Mouse (Mus musculus): ENCODE results near the gene Cd19. TPM values are rescaled to one million over a fixed set of nuclear protein-coding genes. Genes with fewer than 3 reads are reported as not detected.

Gene Cd19
- polyA plus RNA-seq, 2 experiments: 0.18 to 0.19 TPM

- Histone ChIP-seq H3K36me3 (ENCODE audit: control insufficient read depth, insufficient read depth, low read length) (peaks cover 64% of the 10 kb centered on the region), H3K4me1 (ENCODE audit: control insufficient read depth, insufficient read depth, low read length) (no peaks in the 10 kb centered on the region), H3K4me2 (replicated peaks; ENCODE audit: low read depth, low read length, severe bottlenecking) (no peak overlapping the region), H3K27ac (replicated peaks; ENCODE audit: low read depth, low read length) (no peak overlapping the region), H3K4me3 (replicated peaks; ENCODE audit: low read length) (no peak overlapping the region), H3K27me3 (ENCODE audit: control insufficient read depth, insufficient read depth, low read length) (no peaks in the 10 kb centered on the region), H3K9me3 (ENCODE audit: control insufficient read depth, low read length) (no peaks in the 10 kb centered on the region), H3K9ac (ENCODE audit: low read depth, low read length, severe bottlenecking) (no peak overlapping the region)
- WGBS: 93% methylated on average over 15 of the region's 15 CpGs
- no peak for DNase-seq (ENCODE audit: low spot score)
- TF ChIP-seq POLR2A (IDR thresholded peaks at IDR 0.05; ENCODE audit: borderline replicate concordance, extremely low read depth, insufficient read depth, insufficient read length): no peak
- ATAC-seq (ENCODE audit: low FRiP score, low read depth): no peak
Measured at GRCm38 (mm10) chr7:126445104-126445815, 30.6 kb upstream of the Cd19 start.

- 91% methylated on average over 9 of the region's 9 CpGs for WGBS
- Histone ChIP-seq H3K36me3 (ENCODE audit: control insufficient read depth, insufficient read depth, low read length) (peaks cover 69% of the 10 kb centered on the region), H3K27me3 (ENCODE audit: control insufficient read depth, insufficient read depth, low read length) (no peaks in the 10 kb centered on the region), H3K4me1 (ENCODE audit: control insufficient read depth, insufficient read depth, low read length) (no peaks in the 10 kb centered on the region), H3K4me2 (replicated peaks; ENCODE audit: low read depth, low read length, severe bottlenecking) (no peak overlapping the region), H3K9me3 (ENCODE audit: control insufficient read depth, low read length) (no peaks in the 10 kb centered on the region), H3K9ac (ENCODE audit: low read depth, low read length, severe bottlenecking) (no peak overlapping the region), H3K4me3 (replicated peaks; ENCODE audit: low read length) (no peak overlapping the region), H3K27ac (replicated peaks; ENCODE audit: low read depth, low read length) (no peak overlapping the region)
- no peak for TF ChIP-seq POLR2A (IDR thresholded peaks at IDR 0.05; ENCODE audit: borderline replicate concordance, extremely low read depth, insufficient read depth, insufficient read length)
- ATAC-seq (ENCODE audit: low FRiP score, low read depth) (no peak), DNase-seq (ENCODE audit: low spot score) (no peak)
Measured at GRCm38 (mm10) chr7:126444536-126444935, 29.8 kb upstream of the Cd19 start.

- Histone ChIP-seq H3K4me3 (replicated peaks; ENCODE audit: low read length) (no peak overlapping the region), H3K4me2 (replicated peaks; ENCODE audit: low read depth, low read length, severe bottlenecking) (no peak overlapping the region), H3K9me3 (ENCODE audit: control insufficient read depth, low read length) (no peaks in the 10 kb centered on the region), H3K36me3 (ENCODE audit: control insufficient read depth, insufficient read depth, low read length) (peaks cover 71% of the 10 kb centered on the region), H3K4me1 (ENCODE audit: control insufficient read depth, insufficient read depth, low read length) (no peaks in the 10 kb centered on the region), H3K9ac (ENCODE audit: low read depth, low read length, severe bottlenecking) (no peak overlapping the region), H3K27ac (replicated peaks; ENCODE audit: low read depth, low read length) (no peak overlapping the region), H3K27me3 (ENCODE audit: control insufficient read depth, insufficient read depth, low read length) (no peaks in the 10 kb centered on the region)
- no peak for DNase-seq (ENCODE audit: low spot score)
- ATAC-seq (ENCODE audit: low FRiP score, low read depth): no peak
- WGBS: 93% methylated on average over 10 of the region's 10 CpGs
- no peak for TF ChIP-seq POLR2A (IDR thresholded peaks at IDR 0.05; ENCODE audit: borderline replicate concordance, extremely low read depth, insufficient read depth, insufficient read length)
Measured at GRCm38 (mm10) chr7:126443997-126444396, 29.3 kb upstream of the Cd19 start.

- WGBS: 75% methylated on average over 9 of the region's 9 CpGs
- H3K9ac ChIP-seq (ENCODE audit: low read depth, low read length, severe bottlenecking): no peak overlapping the region
- no peaks in the 10 kb centered on the region for H3K9me3 ChIP-seq (ENCODE audit: control insufficient read depth, low read length)
- TF ChIP-seq POLR2A (IDR thresholded peaks at IDR 0.05; ENCODE audit: borderline replicate concordance, extremely low read depth, insufficient read depth, insufficient read length): no peak
- H3K27me3 ChIP-seq (ENCODE audit: control insufficient read depth, insufficient read depth, low read length): no peaks in the 10 kb centered on the region
- ATAC-seq (ENCODE audit: low FRiP score, low read depth): no peak; the same call in 1 of the 2 replicates
- H3K27ac ChIP-seq (replicated peaks; ENCODE audit: low read depth, low read length): no peak overlapping the region
- DNase-seq (ENCODE audit: low spot score): no peak
- no peaks in the 10 kb centered on the region for H3K4me1 ChIP-seq (ENCODE audit: control insufficient read depth, insufficient read depth, low read length)
- peaks cover 50% of the 10 kb centered on the region for H3K36me3 ChIP-seq (ENCODE audit: control insufficient read depth, insufficient read depth, low read length)
- H3K4me3 ChIP-seq (replicated peaks; ENCODE audit: low read length): no peak overlapping the region
- H3K4me2 ChIP-seq (replicated peaks; ENCODE audit: low read depth, low read length, severe bottlenecking): no peak overlapping the region
Measured at GRCm38 (mm10) chr7:126440134-126440533, 25.4 kb upstream of the Cd19 start.

- Histone ChIP-seq H3K36me3 (ENCODE audit: control insufficient read depth, insufficient read depth, low read length) (peaks cover 44% of the 10 kb centered on the region), H3K4me1 (ENCODE audit: control insufficient read depth, insufficient read depth, low read length) (no peaks in the 10 kb centered on the region), H3K9me3 (ENCODE audit: control insufficient read depth, low read length) (no peaks in the 10 kb centered on the region), H3K4me2 (replicated peaks; ENCODE audit: low read depth, low read length, severe bottlenecking) (no peak overlapping the region), H3K27ac (replicated peaks; ENCODE audit: low read depth, low read length) (no peak overlapping the region), H3K9ac (ENCODE audit: low read depth, low read length, severe bottlenecking) (no peak overlapping the region), H3K4me3 (replicated peaks; ENCODE audit: low read length) (no peak overlapping the region), H3K27me3 (ENCODE audit: control insufficient read depth, insufficient read depth, low read length) (no peaks in the 10 kb centered on the region)
- 23% methylated on average over 8 of the region's 8 CpGs for WGBS
- no peak for TF ChIP-seq POLR2A (IDR thresholded peaks at IDR 0.05; ENCODE audit: borderline replicate concordance, extremely low read depth, insufficient read depth, insufficient read length)
- peak; percentile 14 for DNase-seq (ENCODE audit: low spot score)
- no peak for ATAC-seq (ENCODE audit: low FRiP score, low read depth)
Measured at GRCm38 (mm10) chr7:126436851-126437250, 22.2 kb upstream of the Cd19 start.

Measured in limb, embryonic 14.5 days (tissue).